Mouse (Mus musculus): ENCODE data around the gene Phgdh.

- TF ChIP-seq CTCF (IDR thresholded peaks at IDR 0.05; ENCODE audit: low read depth) (no peak), EP300 (IDR thresholded peaks at IDR 0.05; ENCODE audit: low read depth) (no peak)
Measured at GRCm38 (mm10) chr3:98291044-98291443, 48.7 kb downstream of the Phgdh start.
